Mouse (Mus musculus) cerebellum, postnatal 25 days (tissue): ENCODE results near the gene Il20rb.

Experiments
- DNase-seq, 2 experiments: peaks; one replicate each; pipeline ENCODE4 v3.0.0; 2021; ENCODE audit warnings: mixed read lengths in 2 of 2

Gene Il20rb

GRCm38 (mm10) chr9:100470228-100470627, 16.4 kb downstream of the Il20rb start:
- DNase-seq: peak in 1 of 2 experiments; percentile 40

GRCm38 (mm10) chr9:100469681-100470080, 16.9 kb downstream of the Il20rb start:
- DNase-seq: peak in 1 of 2 experiments; percentile 52

- peak; percentile 49 to 53 for DNase-seq
Measured at GRCm38 (mm10) chr9:100468151-100468550, 18.4 kb downstream of the Il20rb start.

GRCm38 (mm10) chr9:100467653-100468052, 18.9 kb downstream of the Il20rb start:
- DNase-seq: peak; percentile 90 to 93

GRCm38 (mm10) chr9:100466743-100467142, 19.8 kb downstream of the Il20rb start:
- peak; percentile 92 to 93 for DNase-seq

- peak; percentile 85 to 86 for DNase-seq
Measured at GRCm38 (mm10) chr9:100465988-100466387, 20.6 kb downstream of the Il20rb start.

GRCm38 (mm10) chr9:100465380-100465779, 21.2 kb downstream of the Il20rb start:
- peak; percentile 45 to 54 for DNase-seq

- no peak for DNase-seq
Measured at GRCm38 (mm10) chr9:100463771-100464170, 22.8 kb downstream of the Il20rb start.

- DNase-seq: no peak
Measured at GRCm38 (mm10) chr9:100462098-100462497, 24.5 kb downstream of the Il20rb start.

GRCm38 (mm10) chr9:100461671-100462070, 24.9 kb downstream of the Il20rb start:
- DNase-seq: peak; percentile 84 to 88

GRCm38 (mm10) chr9:100460203-100460602, 26.4 kb downstream of the Il20rb start:
- DNase-seq: no peak

- DNase-seq: no peak
Measured at GRCm38 (mm10) chr9:100457971-100458681, 28.5 kb downstream of the Il20rb start.

GRCm38 (mm10) chr9:100454664-100454993, 32.0 kb downstream of the Il20rb start:
- DNase-seq: peak in 1 of 2 experiments; percentile 55

- peak; percentile 87 to 91 for DNase-seq
Measured at GRCm38 (mm10) chr9:100453944-100454663, 32.5 kb downstream of the Il20rb start.

- no peak for DNase-seq
Measured at GRCm38 (mm10) chr9:100452432-100452831, 34.2 kb downstream of the Il20rb start.

- DNase-seq: peak; percentile 86 to 92
Measured at GRCm38 (mm10) chr9:100446059-100446686, 40.4 kb downstream of the Il20rb start.

GRCm38 (mm10) chr9:100440111-100440790, 46.3 kb downstream of the Il20rb start:
- peak; percentile 43 to 65 for DNase-seq

- no peak for DNase-seq
Measured at GRCm38 (mm10) chr9:100439481-100439880, 47.1 kb downstream of the Il20rb start.

GRCm38 (mm10) chr9:100438994-100439393, 47.6 kb downstream of the Il20rb start:
- DNase-seq: no peak

GRCm38 (mm10) chr9:100436865-100437595, 49.6 kb downstream of the Il20rb start:
- no peak for DNase-seq

GRCm38 (mm10) chr9:100431355-100431754, 55.2 kb downstream of the Il20rb start:
- DNase-seq: no peak

GRCm38 (mm10) chr9:100430911-100431310, 55.7 kb downstream of the Il20rb start:
- DNase-seq: no peak
